In genomic region chr4:107178830-107179490, GRCm38 (mm10) we compare ENCODE assay signal across 8 mouse cellular contexts. TPM values are rescaled to one million over a fixed set of nuclear protein-coding genes. Genes with fewer than 3 reads are reported as not detected.
DNase-seq lines count a peak whose midpoint lies in the region; ATAC-seq and TF ChIP-seq lines count a peak whose summit lies in the region.

Gene Tceanc2, minus strand, starts transcription at chr4:107179116.

- CTCF ChIA-PET in Patski (lab: Charles Lee), result interaction anchor here (1.3 kb wide), 1 partner anchor 187 kb away, joined by 4 read pairs; no protein-coding TSS in a partner anchor

- peak; percentile 36 for TF ChIP-seq CTCF in Patski (IDR thresholded peaks at IDR 0.05)

- in situ Hi-C loops in Patski (cut with MboI; ENCODE audit: low pct_unique_long_range_greater_than_20kb), result no loop called here

- POLR2A ChIA-PET in Patski (lab: Charles Lee), result interaction anchor here (1.0 kb wide), 1 partner anchor 10 kb away, joined by 3 read pairs; no protein-coding TSS in a partner anchor

- DNase-seq in Patski (ENCODE audit: low read depth, low spot score), result no peak
- DNase-seq in cerebellum, postnatal 10 days, result peak; percentile 71 to 74
- DNase-seq in frontal cortex, postnatal 25 days (ENCODE audit: low spot score in 2 of 2), result peak; percentile 32 to 34
- DNase-seq in left cerebral cortex, adult 8-10 months (ENCODE audit: low spot score in 2 of 2), result peak; percentile 21 to 31
- peak; percentile 44 to 52 for DNase-seq in right cerebral cortex, adult 2 months (ENCODE audit: low spot score in 2 of 2)
- peak; percentile 49 for DNase-seq in urinary bladder, postnatal 14 days (ENCODE audit: low spot score)

- no peaks in the 10 kb centered on the region for H3K27me3 ChIP-seq in Patski
- H3K27me3 ChIP-seq in hindbrain, embryonic 16.5 days (replicated peaks; ENCODE audit: control insufficient read depth, insufficient read depth, low read length), result no peaks in the 10 kb centered on the region

- no peaks in the 10 kb centered on the region for H3K9me3 ChIP-seq in hindbrain, embryonic 16.5 days (ENCODE audit: control insufficient read depth, low read length)

- H3K36me3 ChIP-seq in hindbrain, embryonic 16.5 days (ENCODE audit: control insufficient read depth, insufficient read depth, low read length), result no peaks in the 10 kb centered on the region

- H3K4me3 ChIP-seq in hindbrain, embryonic 16.5 days (ENCODE audit: low read length), result peak within 1 kb of the TSS; percentile 96

- peaks cover 39% of the 10 kb centered on the region for H3K4me1 ChIP-seq in hindbrain, embryonic 16.5 days (ENCODE audit: control insufficient read depth, insufficient read depth, low read depth, low read length)

- H3K27ac ChIP-seq in hindbrain, embryonic 16.5 days (ENCODE audit: low read depth, low read length), result peak within 1 kb of the TSS; percentile 99

- WGBS in hindbrain, embryonic 16.5 days, result 0% methylated on average over 47 of the region's 47 CpGs

- peak within 1 kb of the TSS; percentile 69 for H3K4me2 ChIP-seq in hindbrain, embryonic 16.5 days (ENCODE audit: low read length)

- peak within 1 kb of the TSS; percentile 93 for H3K9ac ChIP-seq in hindbrain, embryonic 16.5 days (ENCODE audit: low read depth, low read length)

- ATAC-seq in Patski, result peak; percentile 29
- ATAC-seq in hindbrain, embryonic 16.5 days, result peak; percentile 18; the same call in 1 of the 2 replicates
- ATAC-seq in megakaryocyte, adult 5-6 weeks (ENCODE audit: poor library complexity, severe bottlenecking), result peak; percentile 35

RNA-seq across cellular contexts. Expression of gene Tceanc2, which starts in this region (rescaled TPM):
- polyA plus RNA-seq in Patski (2021), result 31.2 TPM
- polyA plus RNA-seq in hindbrain, embryonic 16.5 days (2015; fragmentation: Nextera tagmentation; extraction: Ambion mirVana), result 16.5 and 26.4 TPM in 2 replicates
- 10 to 100 TPM; 14.5 to 18.5 (median 15.6) TPM for total RNA-seq in left cerebral cortex, adult 8-10 months (2022)
- 26.5 and 30.8 TPM in 2 replicates for total RNA-seq in megakaryocyte, adult 5-6 weeks (2015)
- 33.3 and 36.7 TPM in 2 replicates for total RNA-seq in megakaryocyte, adult 5-6 weeks (2017)
